In genomic region chr14:48289602-48290599, GRCm38 (mm10) we compare ENCODE assay signal across 16 mouse cellular contexts.
DNase-seq lines count a peak whose midpoint lies in the region; TF ChIP-seq lines count a peak whose summit lies in the region.
"Had no signal": no experiment of that assay in that cellular context is flagged by ENCODE, and none has a peak within 500 bp of the region (broad histone marks: within the 10 kb centered on the region; RNA-seq: fewer than 3 reads in every experiment).

No protein-coding gene starts in this region.

- peaks cover 15% of the 10 kb centered on the region for H3K4me1 ChIP-seq in lung, adult 2 months (ENCODE audit: control insufficient read depth, insufficient read depth, low read length)
- peaks cover 15% of the 10 kb centered on the region for H3K4me1 ChIP-seq in olfactory bulb, adult 2 months (ENCODE audit: control insufficient read depth, insufficient read depth, low read length)
- H3K4me1 ChIP-seq: intestine, embryonic 15.5 days had no signal

- 0 out of 2 replicates have a peak overlapping the region, but pooled peaks have one; percentile 27 for H3K27ac ChIP-seq in olfactory bulb, adult 2 months (ENCODE audit: insufficient read depth, low read depth, low read length)
- H3K27ac ChIP-seq: embryonic facial prominence, embryonic 13.5 days; forebrain, embryonic 13.5 days; intestine, embryonic 15.5 days; kidney, postnatal 0 days; liver, embryonic 14.5 days had no signal

- TF ChIP-seq CTCF in lung, adult 2 months (IDR thresholded peaks at IDR 0.05; ENCODE audit: insufficient read depth, low read length) = no peak
- TF ChIP-seq CTCF in olfactory bulb, adult 2 months (IDR thresholded peaks at IDR 0.05; ENCODE audit: insufficient read depth, low read depth, low read length) = no peak

- no peak overlapping the region for H3K4me3 ChIP-seq in lung, adult 2 months (replicated peaks; ENCODE audit: extremely low read depth, low read depth, low read length)
- H3K4me3 ChIP-seq in olfactory bulb, adult 2 months (ENCODE audit: insufficient read depth, low read depth, low read length) = no peak overlapping the region
- H3K4me3 ChIP-seq: embryonic facial prominence, embryonic 13.5 days; forebrain, embryonic 13.5 days; intestine, embryonic 15.5 days had no signal

- intact Hi-C loops in heart, postnatal 10 days (cut with DNase I) = no loop called here
- intact Hi-C loops in heart, postnatal 36 days (cut with DNase I) = loop anchor here (5.0 kb wide), 1 partner anchor 63 kb away; no protein-coding TSS in a partner anchor

- no peak for TF ChIP-seq POLR2A in lung, adult 2 months (IDR thresholded peaks at IDR 0.05; ENCODE audit: borderline replicate concordance, extremely low read depth, low read depth, low read length)
- TF ChIP-seq POLR2A in olfactory bulb, adult 2 months (IDR thresholded peaks at IDR 0.05; ENCODE audit: insufficient read depth, low read depth, low read length) = no peak

- WGBS in lung, adult 2 months = 49% methylated on average over 10 of the region's 10 CpGs
- WGBS in olfactory bulb, adult 2 months = 76% methylated on average over 10 of the region's 10 CpGs

- peak; percentile 37 to 60 for DNase-seq in heart, postnatal 10 days
- no peak for DNase-seq in heart, postnatal 36 days
- DNase-seq in adipocyte (ENCODE audit: low spot score) = peak; percentile 60
- peak; percentile 21 for DNase-seq in lung, adult 2 months
- no peak for DNase-seq in frontal cortex, postnatal 14 days (ENCODE audit: low spot score in 2 of 2)
- no peak for DNase-seq in layer of hippocampus, adult 18-20 months (ENCODE audit: low spot score in 2 of 2)
- DNase-seq: adrenal gland, adult 8-10 months; cerebellum, postnatal 25 days; gastrocnemius, postnatal 14 days; thymus, adult 2 months had no signal

Comparison
In these comparisons a context has a peak if more than half of its experiments do, and no peak if none do; other contexts are left out.
1. DNase-seq: peak in heart, postnatal 10 days (2 of 2), adipocyte (single experiment) and lung, adult 2 months (single experiment); none in heart, postnatal 36 days (0 of 2), frontal cortex, postnatal 14 days (0 of 2) and layer of hippocampus, adult 18-20 months (0 of 2).